Mouse (Mus musculus): Measurements from ENCODE around the gene Erich3. TPM values are rescaled to one million over a fixed set of nuclear protein-coding genes. Genes with fewer than 3 reads are reported as not detected.

Gene Erich3
- total RNA-seq, 2 experiments from 2014 or later = 9.0 to 11.6 TPM

GRCm38 (mm10) chr3:154816801-154817625, 153.4 kb downstream of the Erich3 start:
- TF ChIP-seq CTCF (IDR thresholded peaks at IDR 0.05) = no peak
- peak overlapping the region; percentile 66 for H3K27ac ChIP-seq
- DNase-seq (ENCODE audit: extremely low spot score in 1 of 2, low spot score in 2 of 2) = peak; percentile 45 to 63
- intact Hi-C loops (cut with DNase I) = loop anchor here (2.0 to 5.0 kb wide), 3 partner anchors 100 to 276 kb away; partner anchors contain the start of genes Fpgt and Lrriq3
- peak overlapping the region; percentile 37 for H3K4me3 ChIP-seq

Other genes with a start within 250 kb of the Erich3 start
- 10 to 100 TPM; 15.5 to 21.8 TPM for gene Cryz, start 67.1 kb upstream of the Erich3 start, total RNA-seq (2021)
- 10 to 100 TPM; 13.0 to 16.9 TPM for gene Tyw3, start 66.8 kb upstream of the Erich3 start, total RNA-seq (2021)

Data from left cerebral cortex, adult 2 months (tissue).